Mouse (Mus musculus): Measurements from ENCODE around the gene Slc16a3. TPM values are rescaled to one million over a fixed set of nuclear protein-coding genes. Genes with fewer than 3 reads are reported as not detected.

Slc16a3 gene
- polyA plus RNA-seq, 2 experiments = 23.5 to 31.6 TPM

DNA sequence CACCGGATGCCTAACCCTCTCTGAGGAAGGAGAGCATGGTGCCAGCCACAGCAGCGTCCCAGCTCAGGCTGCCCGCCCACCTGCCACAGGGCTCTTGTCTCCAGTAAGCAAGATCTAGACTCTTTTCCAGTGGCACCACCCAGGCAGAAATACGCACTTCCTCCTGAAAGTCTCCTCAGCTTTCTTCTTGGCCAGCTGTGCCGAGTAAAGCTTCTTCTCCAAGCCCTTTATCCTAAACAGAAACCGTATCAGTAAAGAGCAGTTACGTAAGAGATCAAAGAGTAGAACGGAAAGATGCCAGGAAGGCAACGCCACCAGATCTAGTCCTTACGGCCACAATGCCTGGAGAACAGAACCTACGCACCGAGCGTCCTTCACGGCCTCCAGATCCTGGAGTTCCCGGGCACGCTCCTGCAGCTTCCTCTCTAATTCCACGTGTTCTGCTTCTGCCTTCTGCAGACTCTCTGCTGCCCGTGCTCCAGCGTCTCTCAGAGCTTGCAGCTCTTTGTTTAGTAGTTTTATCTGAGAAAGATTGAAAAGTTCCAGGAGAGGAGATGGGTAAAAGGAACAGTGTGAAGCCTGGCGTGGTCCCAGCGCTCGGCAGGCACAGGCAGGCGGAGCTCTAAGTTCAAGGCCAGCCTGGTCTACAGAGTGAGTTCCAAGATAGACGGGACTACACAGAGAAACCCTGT, 45.0 kb upstream of the Slc16a3 start:
- no peaks in the 10 kb centered on the region for H3K36me3 ChIP-seq (replicated peaks; ENCODE audit: control insufficient read depth, insufficient read depth, low read depth)
- DNase-seq (ENCODE audit: low read depth in 3 of 3, low spot score in 3 of 3) = no peak
- H3K4me1 ChIP-seq (replicated peaks; ENCODE audit: control insufficient read depth in 2 of 2, insufficient read depth in 2 of 2, low read length in 1 of 2) = peaks cover 27 to 34% of the 10 kb centered on the region in 2 experiments

GRCm38 (mm10) chr11:120904561-120904960, 43.7 kb upstream of the Slc16a3 start:
- 84% methylated on average over 3 of the region's 3 CpGs for whole genome bisulfite sequencing (ENCODE audit: insufficient replicate concordance)
- DNase-seq (ENCODE audit: low read depth in 3 of 3, low spot score in 3 of 3) (no peak), ATAC-seq (ENCODE audit: insufficient read depth) (no peak)
- TF ChIP-seq CTCF (IDR thresholded peaks at IDR 0.05; ENCODE audit: low read depth) = no peak
- no peak for TF ChIP-seq EP300 (IDR thresholded peaks at IDR 0.05; ENCODE audit: low read depth)
- Histone ChIP-seq H3K9ac (replicated peaks) (no peak overlapping the region), H3K4me3 (ENCODE audit: insufficient read depth in 1 of 2, low read depth in 2 of 2, low read length in 2 of 2) (no peak overlapping the region), H3K9me3 (ENCODE audit: control insufficient read depth, low read length) (no peaks in the 10 kb centered on the region), H3K4me1 (replicated peaks; ENCODE audit: control insufficient read depth in 2 of 2, insufficient read depth in 2 of 2, low read length in 1 of 2) (peaks cover 26 to 27% of the 10 kb centered on the region in 2 experiments), H3K4me2 (ENCODE audit: low read depth) (no peak overlapping the region), H3K27me3 (ENCODE audit: control insufficient read depth, insufficient read depth, low read length) (no peaks in the 10 kb centered on the region), H3K27ac (no peak overlapping the region), H3K36me3 (replicated peaks; ENCODE audit: control insufficient read depth, insufficient read depth, low read depth) (no peaks in the 10 kb centered on the region)

More for the DNA sequence above, 45.0 kb upstream of the Slc16a3 start:
- Histone ChIP-seq H3K27me3 (ENCODE audit: control insufficient read depth, insufficient read depth, low read length) (no peaks in the 10 kb centered on the region), H3K27ac (no peak overlapping the region), H3K4me3 (ENCODE audit: insufficient read depth in 1 of 2, low read depth in 2 of 2, low read length in 2 of 2) (no peak overlapping the region), H3K4me2 (ENCODE audit: low read depth) (peak overlapping the region; percentile 23; the same call in 1 of the 2 replicates), H3K9ac (replicated peaks) (no peak overlapping the region), H3K9me3 (ENCODE audit: control insufficient read depth, low read length) (no peaks in the 10 kb centered on the region)
- ATAC-seq (ENCODE audit: insufficient read depth) = no peak
- 79% methylated on average over 24 of the region's 24 CpGs for WGBS (ENCODE audit: insufficient replicate concordance)
- TF ChIP-seq CTCF (IDR thresholded peaks at IDR 0.05; ENCODE audit: low read depth) (no peak), EP300 (IDR thresholded peaks at IDR 0.05; ENCODE audit: low read depth) (no peak)

GRCm38 (mm10) chr11:120905430-120905873, 42.8 kb upstream of the Slc16a3 start:
- WGBS (ENCODE audit: insufficient replicate concordance) = 19% methylated on average over 1 of the region's 1 CpGs
- DNase-seq (ENCODE audit: low read depth in 3 of 3, low spot score in 3 of 3) = peak; percentile 56 to 70 (median 58)
- no peak overlapping the region for H3K27ac ChIP-seq

DNA sequence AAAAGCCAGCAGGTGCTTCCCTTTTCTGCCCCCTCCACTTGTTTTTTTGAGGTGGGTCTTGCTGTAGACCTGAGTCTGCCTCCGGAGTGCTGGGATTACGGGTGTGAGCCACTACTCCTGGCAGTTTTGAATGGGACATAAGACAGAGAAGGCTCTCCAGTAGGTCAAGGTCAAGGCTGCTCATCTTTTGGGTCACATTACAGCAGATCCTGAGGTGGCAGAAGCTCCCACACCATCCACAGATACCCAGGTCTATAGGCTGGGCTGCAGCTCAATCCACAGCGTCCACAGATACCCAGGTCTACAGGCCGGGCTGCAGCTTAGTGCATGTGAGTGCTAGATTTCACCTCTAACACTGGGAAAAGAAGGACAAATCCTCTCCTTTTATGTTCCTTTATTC, 34.5 kb upstream of the Slc16a3 start:
- Histone ChIP-seq H3K4me1 (replicated peaks; ENCODE audit: control insufficient read depth in 2 of 2, insufficient read depth in 2 of 2, low read length in 1 of 2) (no peaks in the 10 kb centered on the region), H3K4me3 (ENCODE audit: insufficient read depth in 1 of 2, low read depth in 2 of 2, low read length in 2 of 2) (no peak overlapping the region), H3K27ac (no peak overlapping the region), H3K36me3 (replicated peaks; ENCODE audit: control insufficient read depth, insufficient read depth, low read depth) (no peaks in the 10 kb centered on the region; the same call in 1 of the 2 replicates), H3K4me2 (ENCODE audit: low read depth) (no peak overlapping the region), H3K9ac (replicated peaks) (no peak overlapping the region), H3K9me3 (ENCODE audit: control insufficient read depth, low read length) (no peaks in the 10 kb centered on the region), H3K27me3 (ENCODE audit: control insufficient read depth, insufficient read depth, low read length) (no peaks in the 10 kb centered on the region)
- ATAC-seq (ENCODE audit: insufficient read depth) = no peak
- no peak for DNase-seq (ENCODE audit: low read depth in 3 of 3, low spot score in 3 of 3)
- 92% methylated on average over 4 of the region's 4 CpGs for WGBS (ENCODE audit: insufficient replicate concordance)
- TF ChIP-seq EP300 (IDR thresholded peaks at IDR 0.05; ENCODE audit: low read depth) (no peak), CTCF (IDR thresholded peaks at IDR 0.05; ENCODE audit: low read depth) (no peak)

More at GRCm38 (mm10) chr11:120905430-120905873, 42.8 kb upstream of the Slc16a3 start:
- Histone ChIP-seq H3K9me3 (ENCODE audit: control insufficient read depth, low read length) (no peaks in the 10 kb centered on the region), H3K36me3 (replicated peaks; ENCODE audit: control insufficient read depth, insufficient read depth, low read depth) (no peaks in the 10 kb centered on the region), H3K4me2 (ENCODE audit: low read depth) (no peak overlapping the region), H3K27me3 (ENCODE audit: control insufficient read depth, insufficient read depth, low read length) (no peaks in the 10 kb centered on the region), H3K9ac (replicated peaks) (no peak overlapping the region), H3K4me3 (ENCODE audit: insufficient read depth in 1 of 2, low read depth in 2 of 2, low read length in 2 of 2) (no peak overlapping the region), H3K4me1 (replicated peaks; ENCODE audit: control insufficient read depth in 2 of 2, insufficient read depth in 2 of 2, low read length in 1 of 2) (peaks cover 23% of the 10 kb centered on the region in 2 experiments)
- peak; percentile 41 for ATAC-seq (ENCODE audit: insufficient read depth)
- TF ChIP-seq EP300 (IDR thresholded peaks at IDR 0.05; ENCODE audit: low read depth) (no peak), CTCF (IDR thresholded peaks at IDR 0.05; ENCODE audit: low read depth) (peak; percentile 100)

GRCm38 (mm10) chr11:120916477-120916876, 31.8 kb upstream of the Slc16a3 start:
- no peak for ATAC-seq (ENCODE audit: insufficient read depth)
- WGBS (ENCODE audit: insufficient replicate concordance) = 41% methylated on average over 3 of the region's 3 CpGs
- H3K36me3 ChIP-seq (replicated peaks; ENCODE audit: control insufficient read depth, insufficient read depth, low read depth) = no peaks in the 10 kb centered on the region; the same call in 1 of the 2 replicates
- no peak for DNase-seq (ENCODE audit: low read depth in 3 of 3, low spot score in 3 of 3)
- H3K4me1 ChIP-seq (replicated peaks; ENCODE audit: control insufficient read depth in 2 of 2, insufficient read depth in 2 of 2, low read length in 1 of 2) = no peaks in the 10 kb centered on the region
- H3K27ac ChIP-seq = no peak overlapping the region
- TF ChIP-seq EP300 (IDR thresholded peaks at IDR 0.05; ENCODE audit: low read depth) (no peak), CTCF (IDR thresholded peaks at IDR 0.05; ENCODE audit: low read depth) (no peak)
- H3K4me3 ChIP-seq (ENCODE audit: insufficient read depth in 1 of 2, low read depth in 2 of 2, low read length in 2 of 2) = no peak overlapping the region
- no peaks in the 10 kb centered on the region for H3K9me3 ChIP-seq (ENCODE audit: control insufficient read depth, low read length)
- H3K9ac ChIP-seq (replicated peaks) = no peak overlapping the region
- no peak overlapping the region for H3K4me2 ChIP-seq (ENCODE audit: low read depth)
- no peaks in the 10 kb centered on the region for H3K27me3 ChIP-seq (ENCODE audit: control insufficient read depth, insufficient read depth, low read length)

All from liver, embryonic 14.5 days (tissue).